Mouse (Mus musculus): ENCODE measurements at regions not wholly inside any gene's neighbourhood (a gene's known extent, or its start where the extent isn't known, plus 50 kb on each side); places are given as distances from the start of the nearest gene placed in this dataset.
"Not testable (repeated sequence)": the region's sequence is repeated elsewhere in the genome, so short reads cannot be mapped to it uniquely, and the experiment has no call there.

- peak in 1 of 2 experiments; percentile 64 for DNase-seq (ENCODE audit: low spot score in 2 of 2)
Observed at GRCm38 (mm10) chr12:29280861-29281630, 247.1 kb upstream of the Myt1l start.

- no peak for DNase-seq (ENCODE audit: low spot score in 2 of 2)
Observed at GRCm38 (mm10) chr12:29288801-29289200, 239.4 kb upstream of the Myt1l start.

GRCm38 (mm10) chr12:29290591-29291351 is 237.4 kb upstream of the Myt1l start:
- peak; percentile 97 to 99 for DNase-seq (ENCODE audit: low spot score in 2 of 2)

GRCm38 (mm10) chr12:29297984-29298383 is 230.2 kb upstream of the Myt1l start:
- no peak for DNase-seq (ENCODE audit: low spot score in 2 of 2)

- no peak for DNase-seq (ENCODE audit: low spot score in 2 of 2)
Observed at GRCm38 (mm10) chr12:29315636-29316035, 212.5 kb upstream of the Myt1l start.

GRCm38 (mm10) chr12:29321468-29321867 is 206.7 kb upstream of the Myt1l start:
- no peak for DNase-seq (ENCODE audit: low spot score in 2 of 2)

- DNase-seq (ENCODE audit: low spot score in 2 of 2), result no peak
Observed at GRCm38 (mm10) chr12:29323534-29323933, 204.7 kb upstream of the Myt1l start.

- DNase-seq (ENCODE audit: low spot score in 2 of 2), result no peak
Observed at GRCm38 (mm10) chr12:29335839-29336469, 192.2 kb upstream of the Myt1l start.

GRCm38 (mm10) chr12:29337336-29337735 is 190.8 kb upstream of the Myt1l start:
- no peak for DNase-seq (ENCODE audit: low spot score in 2 of 2)

GRCm38 (mm10) chr12:29341388-29341995 is 186.7 kb upstream of the Myt1l start:
- no peak for DNase-seq (ENCODE audit: low spot score in 2 of 2)

- peak in 1 of 2 experiments; percentile 22 for DNase-seq (ENCODE audit: low spot score in 2 of 2)
Observed at GRCm38 (mm10) chr12:29343147-29343852, 184.9 kb upstream of the Myt1l start.

- peak in 1 of 2 experiments; percentile 35 for DNase-seq (ENCODE audit: low spot score in 2 of 2)
Observed at GRCm38 (mm10) chr12:29348698-29349097, 179.5 kb upstream of the Myt1l start.

GRCm38 (mm10) chr12:29349146-29349850 is 178.9 kb upstream of the Myt1l start:
- no peak for DNase-seq (ENCODE audit: low spot score in 2 of 2)

GRCm38 (mm10) chr12:29353777-29354496 is 174.2 kb upstream of the Myt1l start:
- DNase-seq (ENCODE audit: low spot score in 2 of 2), result peak; percentile 43 to 46

- no peak for DNase-seq (ENCODE audit: low spot score in 2 of 2)
Observed at GRCm38 (mm10) chr12:29354816-29355215, 173.4 kb upstream of the Myt1l start.

- peak; percentile 33 to 39 for DNase-seq (ENCODE audit: low spot score in 2 of 2)
Observed at GRCm38 (mm10) chr12:29356681-29357397, 171.3 kb upstream of the Myt1l start.

GRCm38 (mm10) chr12:29361236-29361635 is 166.9 kb upstream of the Myt1l start:
- DNase-seq (ENCODE audit: low spot score in 2 of 2), result no peak

GRCm38 (mm10) chr12:29367741-29368106 is 160.5 kb upstream of the Myt1l start:
- not testable (repeated sequence) for DNase-seq (ENCODE audit: low spot score in 2 of 2)

- DNase-seq (ENCODE audit: low spot score in 2 of 2), result peak; percentile 64 to 76
Observed at GRCm38 (mm10) chr12:29368107-29368819, 159.9 kb upstream of the Myt1l start.

All from frontal cortex, postnatal 36 days (tissue).